Mouse (Mus musculus): ENCODE measurements around the gene Olfr135. TPM values are rescaled to one million over a fixed set of nuclear protein-coding genes. Genes with fewer than 3 reads are reported as not detected.

Gene Olfr135
- not detected in 2 replicates for polyA plus RNA-seq (2015; fragmentation: Nextera tagmentation; extraction: Ambion mirVana)

DNA sequence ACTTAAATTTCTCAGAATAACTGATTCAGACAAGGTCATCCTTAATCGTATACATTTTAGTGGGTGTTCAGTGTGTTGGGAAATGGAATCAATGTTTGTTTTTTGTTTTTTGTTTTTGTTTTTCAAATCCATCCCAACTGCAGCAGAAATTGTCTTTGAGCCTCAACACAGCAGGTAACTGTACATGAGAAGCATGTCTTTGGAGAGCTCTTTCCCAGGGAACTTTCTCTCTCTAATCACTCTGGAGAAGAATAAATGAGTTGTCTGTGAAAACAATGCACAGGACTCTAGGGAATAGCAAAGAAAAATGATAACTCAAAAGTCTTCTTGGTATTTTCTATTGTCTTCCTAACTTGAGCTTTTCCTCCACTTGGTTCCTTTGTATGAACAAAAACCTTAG, at the start of gene Olfr135:
TSS of gene Olfr135 (plus strand) at position 301 of the 400 bp plus-strand sequence.
- Histone ChIP-seq H3K27me3 (no peaks in the 10 kb centered on the region), H3K9me3 (no peaks in the 10 kb centered on the region), H3K36me3 (no peaks in the 10 kb centered on the region), H3K4me2 (no peak within 1 kb of the TSS), H3K4me1 (no peaks in the 10 kb centered on the region), H3K4me3 (no peak within 1 kb of the TSS), H3K27ac (no peak within 1 kb of the TSS), H3K9ac (no peak within 1 kb of the TSS)
- 94% methylated on average over 1 of the region's 1 CpGs for WGBS
- no peak for ATAC-seq (ENCODE audit: insufficient number of reproducible peaks, low FRiP score, low TSS enrichment, low read depth)

DNA sequence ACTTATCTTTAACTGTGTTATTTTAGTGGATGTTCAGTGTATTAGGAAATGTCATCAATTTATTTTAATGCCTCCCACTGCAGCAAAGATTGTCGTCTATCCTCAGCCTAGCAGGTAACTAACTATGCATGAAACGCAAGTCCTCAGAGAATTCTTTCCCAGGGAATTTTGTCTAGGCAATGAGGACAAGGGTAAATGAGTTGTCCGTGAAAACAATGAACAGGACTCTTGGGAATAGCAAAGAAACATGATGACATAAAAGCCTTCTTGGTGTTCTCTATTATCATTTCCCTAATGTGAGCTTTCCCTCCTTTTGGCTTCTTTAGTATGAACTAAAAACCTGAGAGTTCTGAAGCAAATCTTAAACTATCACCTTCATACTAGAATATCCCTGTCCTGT, 33.0 kb upstream of the Olfr135 start, which contains the start of gene Olfr134:
TSS of gene Olfr134 (plus strand) at position 301 of the 400 bp plus-strand sequence.
- H3K36me3 ChIP-seq: no peaks in the 10 kb centered on the region
- WGBS: 73% methylated on average over 3 of the region's 3 CpGs
- no peaks in the 10 kb centered on the region for H3K9me3 ChIP-seq
- no peaks in the 10 kb centered on the region for H3K4me1 ChIP-seq
- H3K4me2 ChIP-seq: no peak within 1 kb of the TSS
- no peak within 1 kb of the TSS for H3K27ac ChIP-seq
- H3K27me3 ChIP-seq: no peaks in the 10 kb centered on the region
- ATAC-seq (ENCODE audit: insufficient number of reproducible peaks, low FRiP score, low TSS enrichment, low read depth): no peak
- H3K4me3 ChIP-seq: no peak within 1 kb of the TSS
- no peak within 1 kb of the TSS for H3K9ac ChIP-seq

Other genes starting within 250 kb of the Olfr135 start
- gene Olfr129, start 144.3 kb upstream of the Olfr135 start, polyA plus RNA-seq (2015; fragmentation: Nextera tagmentation; extraction: Ambion mirVana): not detected in 2 replicates
- gene Olfr130, start 140.4 kb upstream of the Olfr135 start, polyA plus RNA-seq (2015; fragmentation: Nextera tagmentation; extraction: Ambion mirVana): not detected in 2 replicates
- gene Olfr131, start 115.6 kb upstream of the Olfr135 start, polyA plus RNA-seq (2015; fragmentation: Nextera tagmentation; extraction: Ambion mirVana): not detected in 2 replicates
- not detected in 2 replicates for gene Olfr132, start 69.8 kb upstream of the Olfr135 start, polyA plus RNA-seq (2015; fragmentation: Nextera tagmentation; extraction: Ambion mirVana)
- not detected in 2 replicates for gene Olfr133, start 59.1 kb upstream of the Olfr135 start, polyA plus RNA-seq (2015; fragmentation: Nextera tagmentation; extraction: Ambion mirVana)
- gene Olfr134, start 32.9 kb upstream of the Olfr135 start, polyA plus RNA-seq (2015; fragmentation: Nextera tagmentation; extraction: Ambion mirVana): not detected in 2 replicates
- not detected in 2 replicates for gene Olfr138, start 56.7 kb downstream of the Olfr135 start, polyA plus RNA-seq (2015; fragmentation: Nextera tagmentation; extraction: Ambion mirVana)
- gene Olfr137, start 103.2 kb downstream of the Olfr135 start, polyA plus RNA-seq (2015; fragmentation: Nextera tagmentation; extraction: Ambion mirVana): not detected in 2 replicates
- not detected in 2 replicates for gene Olfr136, start 125.5 kb downstream of the Olfr135 start, polyA plus RNA-seq (2015; fragmentation: Nextera tagmentation; extraction: Ambion mirVana)
- gene Esp36, start 215.8 kb downstream of the Olfr135 start, polyA plus RNA-seq (2015; fragmentation: Nextera tagmentation; extraction: Ambion mirVana): not detected in 2 replicates

All from limb, embryonic 15.5 days (tissue).